Mouse (Mus musculus) midbrain, embryonic 16.5 days (tissue): Measurements from ENCODE around the gene Atf7. TPM values are rescaled to one million over a fixed set of nuclear protein-coding genes. Genes with fewer than 3 reads are reported as not detected.

Experiments used
- ATAC-seq: fragments of 200-750 bp; cut with Nextera tagmentation; 2 replicates; pipeline ENCODE4 v1.8.0; 2017; ENCODE audit warnings: moderate TSS enrichment
- H3K27ac ChIP-seq: fragments of 300-500 bp; sonication (generic); 2 replicates; pipeline ENCODE4 v1.5.1; 2014; ENCODE audit warnings: mild to moderate bottlenecking, low read length, mixed read lengths
- H3K27me3 ChIP-seq: fragments of 300-500 bp; sonication (generic); 2 replicates; pipeline ENCODE4 v1.6.1; 2014; ENCODE audit warnings: low read depth, low read length, mixed read lengths; ENCODE audit not compliant: control insufficient read depth, insufficient read depth
- H3K36me3 ChIP-seq: fragments of 300-500 bp; sonication (generic); 2 replicates; pipeline ENCODE4 v1.6.1; 2014; ENCODE audit warnings: mild to moderate bottlenecking, low read length, moderate library complexity, mixed read lengths; ENCODE audit not compliant: control insufficient read depth, insufficient read depth
- H3K4me1 ChIP-seq: fragments of 300-500 bp; sonication (generic); 2 replicates; pipeline ENCODE4 v1.6.1; 2014; ENCODE audit warnings: mild to moderate bottlenecking, low read length, mixed read lengths; ENCODE audit not compliant: control insufficient read depth, insufficient read depth
- H3K4me2 ChIP-seq: fragments of 300-500 bp; sonication (generic); 2 replicates; pipeline ENCODE4 v1.6.1; 2014; ENCODE audit warnings: mild to moderate bottlenecking, low read length, mixed read lengths
- H3K4me3 ChIP-seq: fragments of 300-500 bp; sonication (generic); 2 replicates; pipeline ENCODE4 v1.5.1; 2014; ENCODE audit warnings: low read depth, mild to moderate bottlenecking, low read length, moderate library complexity, mixed read lengths
- H3K9ac ChIP-seq: fragments of 300-500 bp; sonication (generic); 2 replicates; pipeline ENCODE4 v1.6.1; 2014; ENCODE audit warnings: low read depth, low read length, mixed read lengths
- H3K9me3 ChIP-seq: fragments of 300-500 bp; sonication (generic); replicated peaks from 2 replicates; pipeline ENCODE4 v1.6.1; 2014; ENCODE audit warnings: mild to moderate bottlenecking, low read length, mixed read lengths; ENCODE audit not compliant: control insufficient read depth, poor library complexity, severe bottlenecking
- WGBS: fragments of 180-500 bp; shearing (Covaris S2); extraction: QIAGEN DNeasy Blood & Tissue Kit; methylation state at CpG from one replicate; pipeline ENCODE4 v1.1.7; 2014; 5-methylcytosine and 5-hydroxymethylcytosine counted together
- polyA plus RNA-seq: library from polyadenylated mRNA; unstranded; fragments of >200 nt; fragmentation: Nextera tagmentation; extraction: Ambion mirVana; gene quantifications from 2 replicates; pipeline ENCODE4 v1.2.1, GENCODE M21; 2015

The Atf7 gene
- 16.0 TPM in 2 replicates for polyA plus RNA-seq

DNA sequence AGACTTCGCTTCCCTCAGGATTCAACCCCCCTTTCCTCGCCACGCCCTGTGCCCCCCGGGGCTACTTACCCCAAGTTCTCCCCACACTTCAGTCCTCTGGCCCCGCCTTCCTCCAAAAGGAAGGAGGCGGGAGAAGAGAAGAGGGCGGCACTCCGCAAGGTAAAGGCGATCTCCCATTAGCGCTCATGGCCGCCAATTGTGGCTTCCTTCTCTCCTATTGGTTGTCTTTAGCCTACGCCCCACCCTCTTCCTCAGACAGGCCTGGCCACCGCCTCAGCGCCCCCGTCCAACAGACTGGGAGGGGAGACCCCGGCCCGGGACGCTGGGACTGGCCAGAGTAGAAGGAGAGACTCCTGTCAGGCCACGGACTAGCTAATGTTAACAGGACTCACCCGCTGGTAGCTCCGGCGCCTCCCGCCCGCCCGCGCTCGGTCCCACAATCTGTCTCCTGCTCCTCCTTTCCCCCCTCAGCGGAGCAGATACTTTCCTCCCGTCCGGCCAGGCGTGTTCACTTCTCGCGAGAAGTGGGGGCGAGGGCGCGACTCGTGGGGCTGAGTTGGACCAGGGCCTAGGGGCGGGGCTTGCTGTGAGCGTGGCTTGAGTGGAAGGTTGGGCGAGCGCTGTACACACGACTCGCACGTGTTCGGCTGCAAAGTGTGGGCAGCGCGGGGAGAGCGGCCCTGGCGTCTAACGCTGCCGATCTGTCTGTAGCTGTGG is at the start of gene Atf7, which contains the start of gene Gm28047:
TSS of gene Atf7 (minus strand) at position 495 of the 717 bp plus-strand sequence.
TSS of gene Gm28047 (minus strand) at position 98 of the 717 bp plus-strand sequence.
- Histone ChIP-seq H3K9me3 (no peaks in the 10 kb centered on the region), H3K27ac (peak within 1 kb of the TSS; percentile 95), H3K36me3 (no peaks in the 10 kb centered on the region), H3K27me3 (no peaks in the 10 kb centered on the region), H3K4me3 (peak within 1 kb of the TSS; percentile 80), H3K9ac (peak within 1 kb of the TSS; percentile 84), H3K4me1 (peaks cover 23% of the 10 kb centered on the region), H3K4me2 (peak within 1 kb of the TSS; percentile 95)
- peak; percentile 100 for ATAC-seq
- 1% methylated on average over 51 of the region's 51 CpGs for WGBS

DNA sequence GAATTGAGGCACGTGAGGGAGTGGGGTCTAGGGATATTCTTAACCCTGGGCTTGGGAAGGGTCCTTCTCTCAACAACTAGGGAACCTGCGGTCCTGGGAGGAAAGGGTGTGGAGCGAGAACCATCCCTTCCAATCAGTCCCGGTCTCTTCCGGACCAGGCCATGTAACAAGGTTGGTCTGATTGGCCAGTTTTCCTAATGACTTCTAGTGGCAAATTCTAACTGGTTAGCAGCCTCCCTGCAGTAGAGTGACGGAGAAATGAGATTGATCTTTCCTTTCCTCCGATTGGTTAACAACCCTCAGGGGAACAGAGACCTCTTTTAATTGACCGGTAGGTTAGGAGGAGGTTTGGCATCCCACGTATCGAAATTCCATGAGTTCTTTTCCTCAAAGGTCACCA is 48.3 kb upstream of the Atf7 start:
- Histone ChIP-seq H3K4me1 (peaks cover 35% of the 10 kb centered on the region), H3K27me3 (no peaks in the 10 kb centered on the region), H3K9ac (peak overlapping the region; percentile 14; the same call in 1 of the 2 replicates), H3K9me3 (no peaks in the 10 kb centered on the region), H3K36me3 (no peaks in the 10 kb centered on the region), H3K27ac (peak overlapping the region; percentile 97), H3K4me2 (peak overlapping the region; percentile 75), H3K4me3 (peak overlapping the region; percentile 32)
- WGBS = 3% methylated on average over 10 of the region's 10 CpGs
- ATAC-seq = peak; percentile 57

DNA sequence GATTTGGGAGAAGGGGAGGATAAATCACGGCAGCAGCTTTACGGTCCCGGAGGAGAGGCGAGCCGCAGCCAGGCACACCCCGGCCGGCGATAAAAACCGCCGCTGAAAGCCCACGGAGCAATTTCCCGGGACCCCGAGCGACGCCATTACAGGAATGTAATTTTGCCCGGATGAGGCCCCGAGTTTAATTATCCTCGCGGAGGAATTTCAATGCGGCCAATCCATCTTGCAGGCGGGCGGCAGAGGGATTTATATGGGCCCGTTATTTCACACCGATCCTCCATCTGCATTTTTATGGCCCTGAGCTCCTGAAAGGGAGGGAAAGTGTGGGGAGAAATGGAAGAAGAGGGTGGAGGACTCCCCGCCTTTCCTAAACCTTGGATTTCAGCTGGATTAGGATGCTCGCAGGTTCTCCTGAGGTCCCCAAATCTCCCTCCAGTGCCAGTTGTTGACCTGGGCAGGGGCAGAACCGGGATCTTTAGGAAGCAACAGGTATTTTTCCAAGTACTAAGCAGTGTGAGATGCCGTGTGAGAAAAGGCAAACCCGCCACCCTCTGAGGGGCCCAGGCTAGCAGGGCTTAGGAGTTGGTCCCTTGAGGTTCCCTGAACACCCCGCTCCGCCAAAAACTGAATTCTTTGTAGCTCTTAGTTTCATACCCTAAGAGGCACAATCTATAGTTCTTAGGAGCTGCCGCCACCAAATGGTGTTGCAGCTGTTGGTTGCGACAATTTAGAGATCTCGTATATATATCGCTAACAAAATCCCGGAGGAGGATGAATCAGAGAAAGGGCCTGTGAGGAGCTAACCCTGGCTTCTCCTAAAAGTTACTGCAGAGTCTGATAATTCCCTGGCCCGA is 47.2 kb upstream of the Atf7 start, which contains the start of gene Atp5g2:
TSS of gene Atp5g2 (minus strand) at position 138 of the 857 bp plus-strand sequence.
- under 1% methylated on average over 37 of the region's 37 CpGs for WGBS
- H3K4me3 ChIP-seq = peak within 1 kb of the TSS; percentile 45
- peaks cover 35% of the 10 kb centered on the region for H3K4me1 ChIP-seq
- H3K4me2 ChIP-seq = peak within 1 kb of the TSS; percentile 75
- H3K9ac ChIP-seq = peak within 1 kb of the TSS; percentile 73
- no peaks in the 10 kb centered on the region for H3K9me3 ChIP-seq
- no peak for ATAC-seq
- H3K36me3 ChIP-seq = 0 out of 2 replicates have a peak, but pooled peaks cover under 1% of the 10 kb centered on the region
- H3K27ac ChIP-seq = peak within 1 kb of the TSS; percentile 97
- no peaks in the 10 kb centered on the region for H3K27me3 ChIP-seq

- Histone ChIP-seq H3K9me3 (no peaks in the 10 kb centered on the region), H3K27me3 (no peaks in the 10 kb centered on the region), H3K4me2 (peak overlapping the region; percentile 75), H3K9ac (peak overlapping the region; percentile 73), H3K36me3 (peaks cover 4% of the 10 kb centered on the region; the same call in 1 of the 2 replicates), H3K4me3 (peak overlapping the region; percentile 45), H3K4me1 (peaks cover 35% of the 10 kb centered on the region), H3K27ac (peak overlapping the region; percentile 97)
- 1% methylated on average over 30 of the region's 34 CpGs for WGBS
- peak; percentile 51 for ATAC-seq
Observed at GRCm38 (mm10) chr15:102671721-102672214, 46.5 kb upstream of the Atf7 start.

DNA sequence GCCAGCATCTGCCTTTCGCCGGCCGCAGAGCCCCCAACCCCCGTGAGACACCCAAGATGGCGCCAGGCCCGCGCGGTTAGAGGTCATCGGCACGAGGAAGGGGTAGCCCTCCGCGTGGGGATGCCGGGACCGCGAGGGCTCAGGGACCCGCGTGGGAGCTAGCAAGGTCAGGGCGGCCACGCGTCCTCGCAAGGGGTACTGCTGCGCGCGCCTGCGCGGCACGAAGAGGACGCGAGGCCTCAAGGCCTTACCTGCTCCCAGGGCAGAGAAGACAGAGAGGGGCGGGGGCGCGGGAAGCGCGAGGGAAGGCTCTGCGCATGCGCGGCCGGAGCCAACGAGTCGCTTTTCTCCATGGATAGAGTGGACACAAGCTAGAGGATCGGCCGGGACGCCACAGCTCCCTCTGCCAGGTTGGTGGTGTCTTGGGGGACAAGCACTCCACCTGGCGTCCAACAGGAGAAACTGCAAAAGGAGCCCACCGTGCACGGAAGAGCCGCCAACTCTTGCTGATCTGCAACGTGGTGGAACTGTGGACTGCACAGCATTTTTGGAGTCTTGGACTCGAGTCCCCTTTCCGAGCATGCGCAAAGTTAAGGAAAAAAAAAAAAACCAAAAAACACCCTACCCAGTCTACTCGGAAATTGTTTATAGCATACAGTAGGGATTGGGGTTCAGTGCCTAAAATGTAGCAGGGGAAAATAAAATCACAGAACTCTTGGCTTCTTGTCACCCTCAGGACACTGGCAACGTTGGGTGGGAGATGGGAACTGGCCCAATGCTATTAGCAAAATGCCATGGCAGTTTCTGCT is 45.7 kb upstream of the Atf7 start:
- H3K9me3 ChIP-seq = no peaks in the 10 kb centered on the region
- H3K27ac ChIP-seq = peak overlapping the region; percentile 97
- H3K4me1 ChIP-seq = peaks cover 35% of the 10 kb centered on the region
- under 1% methylated on average over 52 of the region's 53 CpGs for WGBS
- H3K4me3 ChIP-seq = peak overlapping the region; percentile 67
- H3K36me3 ChIP-seq = peaks cover 5% of the 10 kb centered on the region; the same call in 1 of the 2 replicates
- peak overlapping the region; percentile 75 for H3K4me2 ChIP-seq
- H3K9ac ChIP-seq = peak overlapping the region; percentile 92
- peak; percentile 92 for ATAC-seq
- no peaks in the 10 kb centered on the region for H3K27me3 ChIP-seq

GRCm38 (mm10) chr15:102670281-102670680 is 45.0 kb upstream of the Atf7 start:
- H3K27me3 ChIP-seq = no peaks in the 10 kb centered on the region
- H3K4me2 ChIP-seq = peak overlapping the region; percentile 64
- peak overlapping the region; percentile 95 for H3K27ac ChIP-seq
- peaks cover 6% of the 10 kb centered on the region for H3K36me3 ChIP-seq
- WGBS = 13% methylated on average over 6 of the region's 6 CpGs
- peaks cover 35% of the 10 kb centered on the region for H3K4me1 ChIP-seq
- peak; percentile 18; the same call in 1 of the 2 replicates for ATAC-seq
- H3K9ac ChIP-seq = peak overlapping the region; percentile 92
- H3K4me3 ChIP-seq = peak overlapping the region; percentile 67
- no peaks in the 10 kb centered on the region for H3K9me3 ChIP-seq

DNA sequence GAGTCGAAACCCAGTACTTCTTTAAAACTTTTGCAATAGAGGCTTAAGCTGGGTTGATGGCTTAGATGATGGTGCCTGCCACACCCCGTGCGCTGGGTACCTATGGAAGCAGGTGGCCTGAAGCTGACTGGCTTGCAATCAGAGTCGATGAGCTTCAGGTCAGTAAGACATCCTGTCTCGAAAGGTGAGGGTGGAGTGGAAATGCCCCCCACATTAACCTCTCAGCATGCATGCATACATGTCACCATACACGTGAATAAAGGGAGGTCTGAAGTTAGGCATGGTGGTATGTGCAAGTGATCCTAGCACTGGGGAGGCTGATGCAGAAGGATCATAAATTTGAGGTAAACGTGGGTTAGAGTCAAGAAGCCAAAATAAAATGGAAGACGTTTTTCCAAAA is 44.3 kb upstream of the Atf7 start:
- H3K4me3 ChIP-seq = no peak overlapping the region
- no peak overlapping the region for H3K27ac ChIP-seq
- H3K4me2 ChIP-seq = peak overlapping the region; percentile 64
- H3K4me1 ChIP-seq = peaks cover 35% of the 10 kb centered on the region
- peaks cover 11% of the 10 kb centered on the region for H3K36me3 ChIP-seq
- WGBS = 93% methylated on average over 8 of the region's 8 CpGs
- ATAC-seq = no peak
- H3K27me3 ChIP-seq = no peaks in the 10 kb centered on the region
- H3K9me3 ChIP-seq = no peaks in the 10 kb centered on the region
- no peak overlapping the region for H3K9ac ChIP-seq

DNA sequence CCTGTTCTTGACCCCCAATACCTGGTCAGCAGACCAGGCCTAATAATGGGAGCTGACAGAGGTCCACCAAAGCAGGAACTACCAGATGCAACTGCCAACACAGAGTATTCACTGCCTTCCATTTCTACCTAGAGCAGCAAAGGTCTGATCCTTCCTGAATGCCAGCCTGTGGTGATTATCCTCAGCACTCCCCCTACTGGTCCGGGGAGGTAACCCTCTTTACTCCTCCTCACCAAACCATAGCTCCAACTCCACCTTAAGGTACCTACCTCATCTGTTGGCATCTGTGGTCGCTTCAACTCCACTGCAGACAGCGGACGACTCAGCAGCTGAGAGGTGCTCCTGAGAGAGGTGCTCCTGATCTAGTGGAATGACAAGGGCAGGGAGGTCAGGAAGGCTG is 40.2 kb upstream of the Atf7 start:
- peaks cover 10% of the 10 kb centered on the region for H3K4me1 ChIP-seq
- H3K27me3 ChIP-seq = no peaks in the 10 kb centered on the region
- H3K9me3 ChIP-seq = no peaks in the 10 kb centered on the region
- H3K9ac ChIP-seq = no peak overlapping the region
- H3K36me3 ChIP-seq = peaks cover 33% of the 10 kb centered on the region
- no peak overlapping the region for H3K4me3 ChIP-seq
- no peak overlapping the region for H3K4me2 ChIP-seq
- WGBS = 56% methylated on average over 4 of the region's 4 CpGs
- H3K27ac ChIP-seq = no peak overlapping the region
- ATAC-seq = no peak
